Mouse (Mus musculus): Measurements from ENCODE around the gene Hoxb2.

GRCm38 (mm10) chr11:96336597-96336996 is 13.7 kb upstream of the Hoxb2 start:
- no peak for TF ChIP-seq CTCF (conservative IDR thresholded peaks at IDR 0.05; ENCODE audit: insufficient read depth, insufficient read length, low read depth, low read length)
- no peak for TF ChIP-seq POLR2A (IDR thresholded peaks at IDR 0.05; ENCODE audit: low read depth, low read length)

Measured in kidney, adult 2 months (tissue).